Mouse (Mus musculus): Measurements from ENCODE around the gene Rassf8.

The Rassf8 gene

GRCm38 (mm10) chr6:145823588-145824234, 77.2 kb downstream of the Rassf8 start:
- peak; percentile 45 for DNase-seq (ENCODE audit: low read depth)

- no peak for DNase-seq (ENCODE audit: low read depth)
Observed at GRCm38 (mm10) chr6:145826305-145826704, 79.8 kb downstream of the Rassf8 start.

GRCm38 (mm10) chr6:145829062-145829835, 82.7 kb downstream of the Rassf8 start:
- DNase-seq (ENCODE audit: low read depth), result no peak

- peak; percentile 86 for DNase-seq (ENCODE audit: low read depth)
Observed at GRCm38 (mm10) chr6:145830117-145830516, 83.6 kb downstream of the Rassf8 start.

GRCm38 (mm10) chr6:145830617-145831016, 84.1 kb downstream of the Rassf8 start:
- no peak for DNase-seq (ENCODE audit: low read depth)

GRCm38 (mm10) chr6:145832927-145833326, 86.4 kb downstream of the Rassf8 start:
- DNase-seq (ENCODE audit: low read depth), result no peak

GRCm38 (mm10) chr6:145835359-145835758, 88.8 kb downstream of the Rassf8 start:
- DNase-seq (ENCODE audit: low read depth), result no peak

- no peak for DNase-seq (ENCODE audit: low read depth)
Observed at GRCm38 (mm10) chr6:145845611-145846010, 99.1 kb downstream of the Rassf8 start.

GRCm38 (mm10) chr6:145846076-145846475, 99.5 kb downstream of the Rassf8 start:
- no peak for DNase-seq (ENCODE audit: low read depth)

GRCm38 (mm10) chr6:145846948-145847347, 100.4 kb downstream of the Rassf8 start:
- no peak for DNase-seq (ENCODE audit: low read depth)

- no peak for DNase-seq (ENCODE audit: low read depth)
Observed at GRCm38 (mm10) chr6:145847661-145848060, 101.1 kb downstream of the Rassf8 start.

- peak; percentile 72 for DNase-seq (ENCODE audit: low read depth)
Observed at GRCm38 (mm10) chr6:145850789-145851188, 104.2 kb downstream of the Rassf8 start.

GRCm38 (mm10) chr6:145851956-145852355, 105.4 kb downstream of the Rassf8 start:
- no peak for DNase-seq (ENCODE audit: low read depth)

- no peak for DNase-seq (ENCODE audit: low read depth)
Observed at GRCm38 (mm10) chr6:145852708-145853107, 106.2 kb downstream of the Rassf8 start.

GRCm38 (mm10) chr6:145853356-145854079, 107.0 kb downstream of the Rassf8 start:
- no peak for DNase-seq (ENCODE audit: low read depth)

GRCm38 (mm10) chr6:145854756-145855155, 108.2 kb downstream of the Rassf8 start:
- peak; percentile 42 for DNase-seq (ENCODE audit: low read depth)

GRCm38 (mm10) chr6:145855720-145856551, 109.4 kb downstream of the Rassf8 start:
- DNase-seq (ENCODE audit: low read depth), result peak; percentile 99

- no peak for DNase-seq (ENCODE audit: low read depth)
Observed at GRCm38 (mm10) chr6:145857428-145857827, 110.9 kb downstream of the Rassf8 start.

- DNase-seq (ENCODE audit: low read depth), result no peak
Observed at GRCm38 (mm10) chr6:145858414-145858813, 111.9 kb downstream of the Rassf8 start.

GRCm38 (mm10) chr6:145860350-145860749, 113.8 kb downstream of the Rassf8 start:
- DNase-seq (ENCODE audit: low read depth), result no peak

- no peak for DNase-seq (ENCODE audit: low read depth)
Observed at GRCm38 (mm10) chr6:145861462-145862227, 115.1 kb downstream of the Rassf8 start.
